Mouse (Mus musculus) megakaryocyte-erythroid progenitor cell, adult 5-6 weeks (primary cell): ENCODE measurements around the gene Ldb1. TPM values are rescaled to one million over a fixed set of nuclear protein-coding genes. Genes with fewer than 3 reads are reported as not detected.
"Not testable (repeated sequence)": the region's sequence is repeated elsewhere in the genome, so short reads cannot be mapped to it uniquely, and the experiment has no call there.

ENCODE experiments used
- ATAC-seq: replicated peaks from 2 replicates; pipeline ENCODE4 v1.8.0; 2016; ENCODE audit warnings: mild to moderate bottlenecking, inconsistent platforms; ENCODE audit not compliant: severe bottlenecking, poor library complexity, low FRiP score, low TSS enrichment
- total RNA-seq, 2 experiments: library from RNA; stranded (forward) in 1 of 2; stranded (reverse) in 1 of 2; fragments of 200-1000, 215-1000 nt in 1 of 2; fragments of >200 nt in 1 of 2; fragmentation: Nextera tagmentation in 1 of 2; gene quantifications; 2 replicates each; pipeline ENCODE4 v1.2.3; 2014 to 2017

Ldb1 gene
- total RNA-seq, 2 experiments from 2014 or later = 268 to 401 TPM

- no peak for ATAC-seq
Observed at GRCm38 (mm10) chr19:45993981-45994737, 50.9 kb downstream of the Ldb1 start.

- ATAC-seq = not testable (repeated sequence)
Observed at GRCm38 (mm10) chr19:45993441-45993840, 51.6 kb downstream of the Ldb1 start.

- ATAC-seq = no peak
Observed at GRCm38 (mm10) chr19:45991171-45991570, 53.8 kb downstream of the Ldb1 start.

- no peak for ATAC-seq
Observed at GRCm38 (mm10) chr19:45988238-45988637, 56.8 kb downstream of the Ldb1 start.

GRCm38 (mm10) chr19:45984379-45984778 is 60.6 kb downstream of the Ldb1 start:
- ATAC-seq = no peak

Other genes starting within 250 kb of the Ldb1 start
- 0.52 TPM in 1 of 2 replicates, not detected in the other for gene Kcnip2, start 229.2 kb downstream of the Ldb1 start, total RNA-seq (2014; fragmentation: Nextera tagmentation)
- gene Kcnip2, start 229.2 kb downstream of the Ldb1 start, total RNA-seq (2017) = 0.34 and 3.6 TPM in 2 replicates
- 5.6 and 10.5 TPM in 2 replicates for gene Armh3, start 46.7 kb downstream of the Ldb1 start, total RNA-seq (2014; fragmentation: Nextera tagmentation)
- 4.6 and 8.2 TPM in 2 replicates for gene Armh3, start 46.7 kb downstream of the Ldb1 start, total RNA-seq (2017)
- gene Hps6, start 41.7 kb downstream of the Ldb1 start, total RNA-seq (2014; fragmentation: Nextera tagmentation) = 0.55 and 2.1 TPM in 2 replicates
- 2.0 and 3.8 TPM in 2 replicates for gene Hps6, start 41.7 kb downstream of the Ldb1 start, total RNA-seq (2017)
- gene Pprc1, start 328 bp downstream of the Ldb1 start, total RNA-seq (2014; fragmentation: Nextera tagmentation) = 139 and 168 TPM in 2 replicates
- gene Pprc1, start 328 bp downstream of the Ldb1 start, total RNA-seq (2017) = 21.3 and 28.9 TPM in 2 replicates
- gene Nolc1, start 30.6 kb upstream of the Ldb1 start, total RNA-seq (2014; fragmentation: Nextera tagmentation) = 170 and 201 TPM in 2 replicates
- gene Nolc1, start 30.6 kb upstream of the Ldb1 start, total RNA-seq (2017) = 271 and 318 TPM in 2 replicates
- gene Elovl3, start 86.7 kb upstream of the Ldb1 start, total RNA-seq (2014; fragmentation: Nextera tagmentation) = not detected in 2 replicates
- gene Elovl3, start 86.7 kb upstream of the Ldb1 start, total RNA-seq (2017) = not detected in 2 replicates
- gene Pitx3, start 103.1 kb upstream of the Ldb1 start, total RNA-seq (2014; fragmentation: Nextera tagmentation) = not detected in 2 replicates
- gene Pitx3, start 103.1 kb upstream of the Ldb1 start, total RNA-seq (2017) = not detected in 2 replicates
- gene Gbf1, start 107.3 kb upstream of the Ldb1 start, total RNA-seq (2014; fragmentation: Nextera tagmentation) = 48.7 and 56.7 TPM in 2 replicates
- gene Gbf1, start 107.3 kb upstream of the Ldb1 start, total RNA-seq (2017) = 23.4 and 38.9 TPM in 2 replicates